Mouse (Mus musculus) neural tube, embryonic 13.5 days (tissue): Measurements from ENCODE around the gene Prelid3b. TPM values are rescaled to one million over a fixed set of nuclear protein-coding genes. Genes with fewer than 3 reads are reported as not detected.

Experiments
- ATAC-seq: fragments of 200-750 bp; cut with Nextera tagmentation; 2 replicates; pipeline ENCODE4 v1.8.0; 2017; ENCODE audit warnings: low read depth, mild to moderate bottlenecking, moderate TSS enrichment, moderate library complexity
- H3K27ac ChIP-seq: fragments of 300-500 bp; sonication (generic); replicated peaks from 2 replicates; pipeline ENCODE4 v1.5.1; 2015; ENCODE audit warnings: moderate library complexity, mild to moderate bottlenecking, inconsistent platforms
- H3K27me3 ChIP-seq: fragments of 300-500 bp; sonication (generic); 2 replicates; pipeline ENCODE4 v1.6.1; 2015; ENCODE audit warnings: mild to moderate bottlenecking, inconsistent platforms
- H3K36me3 ChIP-seq: fragments of 300-500 bp; sonication (generic); 2 replicates; pipeline ENCODE4 v1.6.1; 2015; ENCODE audit warnings: mild to moderate bottlenecking, inconsistent platforms
- H3K4me1 ChIP-seq: fragments of 300-500 bp; sonication (generic); replicated peaks from 2 replicates; pipeline ENCODE4 v1.6.1; 2015; ENCODE audit warnings: inconsistent platforms
- H3K4me2 ChIP-seq: fragments of 300-500 bp; sonication (generic); 2 replicates; pipeline ENCODE4 v1.6.1; 2015; ENCODE audit warnings: inconsistent platforms, mild to moderate bottlenecking, moderate library complexity
- H3K4me3 ChIP-seq: fragments of 300-500 bp; sonication (generic); 2 replicates; pipeline ENCODE4 v1.5.1; 2015; ENCODE audit warnings: mild to moderate bottlenecking, inconsistent platforms
- H3K9ac ChIP-seq: fragments of 300-500 bp; sonication (generic); 2 replicates; pipeline ENCODE4 v1.6.1; 2015; ENCODE audit warnings: moderate library complexity, mild to moderate bottlenecking, inconsistent platforms
- H3K9me3 ChIP-seq: fragments of 300-500 bp; sonication (generic); 2 replicates; pipeline ENCODE4 v1.6.1; 2016; ENCODE audit warnings: inconsistent platforms
- WGBS: fragments of 180-500 bp; shearing (Covaris S2); methylation state at CpG from one replicate; pipeline ENCODE4 v1.1.7; 2015; 5-methylcytosine and 5-hydroxymethylcytosine counted together
- polyA plus RNA-seq: library from polyadenylated mRNA; unstranded; fragments of >200 nt; fragmentation: Nextera tagmentation; extraction: Ambion mirVana; gene quantifications from 2 replicates; pipeline ENCODE4 v1.2.1, GENCODE M21; 2015

The Prelid3b gene
- polyA plus RNA-seq, 1 experiment from 2014 or later: 103 TPM

GRCm38 (mm10) chr2:174492858-174493257 lies 20.0 kb upstream of the Prelid3b start:
- H3K4me3 ChIP-seq: no peak overlapping the region
- no peak overlapping the region for H3K9ac ChIP-seq
- ATAC-seq: no peak
- H3K4me2 ChIP-seq: no peak overlapping the region
- no peak overlapping the region for H3K27ac ChIP-seq
- no peaks in the 10 kb centered on the region for H3K36me3 ChIP-seq
- peaks cover 4% of the 10 kb centered on the region; the same call in 1 of the 2 replicates for H3K9me3 ChIP-seq
- 76% methylated on average over 2 of the region's 2 CpGs for WGBS
- H3K27me3 ChIP-seq: no peaks in the 10 kb centered on the region
- no peaks in the 10 kb centered on the region for H3K4me1 ChIP-seq

- Histone ChIP-seq H3K36me3 (no peaks in the 10 kb centered on the region), H3K27me3 (no peaks in the 10 kb centered on the region), H3K4me1 (no peaks in the 10 kb centered on the region), H3K9me3 (no peaks in the 10 kb centered on the region), H3K27ac (no peak overlapping the region), H3K4me3 (no peak overlapping the region), H3K9ac (no peak overlapping the region), H3K4me2 (no peak overlapping the region)
- 88% methylated on average over 5 of the region's 5 CpGs for WGBS
- no peak for ATAC-seq
These were observed 14.1 kb upstream of the Prelid3b start for GRCm38 (mm10) chr2:174487005-174487404.

DNA sequence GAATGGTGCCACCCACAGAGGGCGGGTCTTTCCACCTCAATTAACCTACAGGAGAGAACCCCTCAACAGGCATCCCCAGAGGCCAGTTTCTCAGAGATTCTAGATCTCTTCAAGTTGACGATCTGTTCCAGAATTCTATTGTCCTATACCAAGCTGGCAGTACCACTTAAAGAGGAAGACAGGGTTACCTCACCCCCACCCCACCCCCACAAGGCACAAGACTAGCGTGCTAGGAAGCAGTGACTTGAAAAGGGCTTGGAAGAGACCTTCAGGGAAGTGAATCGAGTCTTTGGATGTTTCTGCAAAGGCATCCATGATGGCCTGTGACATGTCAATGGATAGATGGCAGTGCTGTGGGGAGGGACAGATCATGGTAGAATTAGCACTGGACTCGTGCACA lies 5.9 kb upstream of the Prelid3b start:
- Histone ChIP-seq H3K36me3 (no peaks in the 10 kb centered on the region), H3K27me3 (no peaks in the 10 kb centered on the region), H3K4me1 (no peaks in the 10 kb centered on the region), H3K4me2 (no peak overlapping the region), H3K27ac (no peak overlapping the region), H3K9ac (no peak overlapping the region), H3K4me3 (no peak overlapping the region), H3K9me3 (no peaks in the 10 kb centered on the region)
- ATAC-seq: no peak
- WGBS: 74% methylated on average over 5 of the region's 5 CpGs

- no peak for ATAC-seq
- no peak overlapping the region for H3K9ac ChIP-seq
- H3K36me3 ChIP-seq: no peaks in the 10 kb centered on the region
- no peak overlapping the region for H3K4me2 ChIP-seq
- 78% methylated on average over 3 of the region's 3 CpGs for WGBS
- no peak overlapping the region for H3K4me3 ChIP-seq
- no peaks in the 10 kb centered on the region for H3K27me3 ChIP-seq
- H3K4me1 ChIP-seq: peaks cover 5% of the 10 kb centered on the region
- no peak overlapping the region for H3K27ac ChIP-seq
- H3K9me3 ChIP-seq: no peaks in the 10 kb centered on the region
These were observed 4.8 kb upstream of the Prelid3b start for GRCm38 (mm10) chr2:174477543-174478319.

- 87% methylated on average over 5 of the region's 5 CpGs for WGBS
- Histone ChIP-seq H3K27me3 (no peaks in the 10 kb centered on the region), H3K4me3 (peak overlapping the region; percentile 90), H3K4me2 (peak overlapping the region; percentile 76), H3K36me3 (peaks cover 7% of the 10 kb centered on the region; the same call in 1 of the 2 replicates), H3K27ac (no peak overlapping the region), H3K9ac (peak overlapping the region; percentile 66), H3K4me1 (peaks cover 18% of the 10 kb centered on the region), H3K9me3 (no peaks in the 10 kb centered on the region)
- ATAC-seq: no peak
These were observed 658 bp upstream of the Prelid3b start for GRCm38 (mm10) chr2:174473550-174473927.

DNA sequence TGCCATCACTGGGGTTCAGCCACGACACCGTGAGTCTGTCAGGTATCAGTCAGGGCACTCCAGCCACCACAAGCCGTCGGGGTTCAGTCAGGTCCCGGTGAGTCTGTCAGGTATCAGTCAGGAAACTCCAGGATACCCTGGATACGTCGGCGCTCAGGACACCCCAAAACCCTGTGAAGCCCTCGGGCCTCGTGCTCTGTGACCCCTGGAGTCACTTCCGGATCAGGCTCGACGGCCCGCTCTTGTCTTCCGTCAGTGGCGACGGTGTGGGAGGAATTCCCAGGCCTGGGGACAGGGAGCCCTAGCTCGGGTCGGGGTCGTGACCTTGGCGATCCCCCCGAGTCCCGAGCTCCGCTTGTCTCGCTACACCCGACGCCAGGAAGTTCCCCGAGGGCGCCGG lies 474 bp downstream of the Prelid3b start:
- H3K9me3 ChIP-seq: no peaks in the 10 kb centered on the region
- H3K4me3 ChIP-seq: peak overlapping the region; percentile 90
- peak overlapping the region; percentile 76 for H3K4me2 ChIP-seq
- peaks cover 16% of the 10 kb centered on the region for H3K36me3 ChIP-seq
- no peaks in the 10 kb centered on the region for H3K27me3 ChIP-seq
- ATAC-seq: peak; percentile 54; the same call in 1 of the 2 replicates
- H3K9ac ChIP-seq: peak overlapping the region; percentile 85
- peaks cover 18% of the 10 kb centered on the region for H3K4me1 ChIP-seq
- 8% methylated on average over 30 of the region's 30 CpGs for WGBS
- peak overlapping the region; percentile 65 for H3K27ac ChIP-seq

GRCm38 (mm10) chr2:174470786-174471405 lies 2.0 kb downstream of the Prelid3b start:
- Histone ChIP-seq H3K9ac (no peak overlapping the region), H3K9me3 (no peaks in the 10 kb centered on the region), H3K36me3 (peaks cover 31% of the 10 kb centered on the region), H3K27ac (no peak overlapping the region), H3K4me3 (no peak overlapping the region), H3K4me2 (no peak overlapping the region), H3K27me3 (no peaks in the 10 kb centered on the region), H3K4me1 (peaks cover 18% of the 10 kb centered on the region)
- 92% methylated on average over 7 of the region's 7 CpGs for whole genome bisulfite sequencing
- no peak for ATAC-seq

DNA sequence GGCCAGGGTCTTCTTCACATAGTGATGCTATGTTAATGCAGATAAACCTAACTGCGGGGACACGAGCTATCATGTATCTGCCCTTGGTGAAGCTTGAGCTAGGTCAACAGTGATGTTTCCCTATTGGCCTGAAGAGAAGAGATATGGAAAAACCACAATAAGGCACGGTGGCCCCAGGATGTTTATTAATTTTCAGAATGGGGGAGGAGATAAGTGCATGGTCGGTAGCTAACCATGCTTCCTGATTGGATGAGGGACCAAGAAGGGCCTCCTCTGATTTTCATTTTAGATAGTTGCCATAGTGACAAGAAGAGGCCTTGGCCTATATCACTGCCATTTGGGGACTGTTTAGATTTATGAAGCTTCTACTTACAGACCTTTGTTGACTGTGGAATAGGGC lies 2.5 kb downstream of the Prelid3b start:
- Histone ChIP-seq H3K4me2 (no peak overlapping the region), H3K9me3 (no peaks in the 10 kb centered on the region), H3K4me1 (peaks cover 18% of the 10 kb centered on the region), H3K4me3 (no peak overlapping the region), H3K27me3 (no peaks in the 10 kb centered on the region), H3K9ac (no peak overlapping the region), H3K36me3 (peaks cover 36% of the 10 kb centered on the region), H3K27ac (no peak overlapping the region)
- WGBS: 85% methylated on average over 4 of the region's 4 CpGs
- no peak for ATAC-seq

- Histone ChIP-seq H3K4me1 (peaks cover 12% of the 10 kb centered on the region), H3K4me3 (peak within 1 kb of the TSS; percentile 79), H3K9ac (peak within 1 kb of the TSS; percentile 89), H3K4me2 (peak within 1 kb of the TSS; percentile 97), H3K36me3 (peaks cover 64% of the 10 kb centered on the region), H3K9me3 (no peaks in the 10 kb centered on the region), H3K27me3 (no peaks in the 10 kb centered on the region), H3K27ac (peak within 1 kb of the TSS; percentile 72)
- 3% methylated on average over 48 of the region's 48 CpGs for WGBS
- peak; percentile 99 for ATAC-seq
These were observed 8.9 kb downstream of the Prelid3b start, which contains the start of gene Atp5e for GRCm38 (mm10) chr2:174463789-174464523. Gene Atp5e, minus strand, starts transcription at chr2:174464105.

DNA sequence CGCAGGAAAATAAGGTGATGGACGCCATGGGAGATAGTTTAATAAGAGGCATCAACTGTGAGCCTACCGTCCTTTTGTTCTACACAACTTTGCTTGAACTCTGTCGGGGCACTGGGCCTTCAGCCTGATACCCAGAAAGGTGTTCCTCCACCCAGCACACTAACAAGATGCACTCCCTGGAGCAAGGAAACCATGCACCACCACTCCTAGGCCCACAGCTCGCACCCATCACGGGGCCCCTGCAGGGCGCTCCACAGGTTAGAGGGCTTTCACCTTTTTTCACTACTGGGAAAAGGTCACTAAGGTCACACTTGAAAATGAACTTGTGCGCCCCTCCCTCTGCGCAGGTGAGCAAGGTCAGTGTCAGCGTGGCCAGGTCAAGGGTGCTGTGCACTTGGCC lies 9.5 kb downstream of the Prelid3b start:
- WGBS: 46% methylated on average over 10 of the region's 10 CpGs
- Histone ChIP-seq H3K9me3 (no peaks in the 10 kb centered on the region), H3K36me3 (peaks cover 60% of the 10 kb centered on the region), H3K4me3 (peak overlapping the region; percentile 79), H3K4me1 (peaks cover 12% of the 10 kb centered on the region), H3K9ac (peak overlapping the region; percentile 89), H3K4me2 (peak overlapping the region; percentile 97), H3K27ac (peak overlapping the region; percentile 72; the same call in 1 of the 2 replicates), H3K27me3 (no peaks in the 10 kb centered on the region)
- peak; percentile 62 for ATAC-seq

GRCm38 (mm10) chr2:174459365-174459764 lies 13.5 kb downstream of the Prelid3b start:
- WGBS: 64% methylated on average over 2 of the region's 2 CpGs
- Histone ChIP-seq H3K9ac (no peak overlapping the region), H3K27me3 (no peaks in the 10 kb centered on the region)

GRCm38 (mm10) chr2:174453681-174454080 lies 19.2 kb downstream of the Prelid3b start:
- Histone ChIP-seq H3K27ac (no peak overlapping the region), H3K27me3 (no peaks in the 10 kb centered on the region), H3K36me3 (no peaks in the 10 kb centered on the region), H3K9ac (no peak overlapping the region), H3K4me1 (no peaks in the 10 kb centered on the region), H3K4me3 (no peak overlapping the region), H3K4me2 (no peak overlapping the region), H3K9me3 (no peaks in the 10 kb centered on the region)
- WGBS: 76% methylated on average over 7 of the region's 7 CpGs
- no peak for ATAC-seq

More at GRCm38 (mm10) chr2:174459365-174459764, 13.5 kb downstream of the Prelid3b start:
- no peak for ATAC-seq
- H3K36me3 ChIP-seq: peaks cover 30% of the 10 kb centered on the region
- H3K4me3 ChIP-seq: no peak overlapping the region
- H3K4me2 ChIP-seq: no peak overlapping the region
- peaks cover 12% of the 10 kb centered on the region for H3K4me1 ChIP-seq
- H3K9me3 ChIP-seq: no peaks in the 10 kb centered on the region
- H3K27ac ChIP-seq: no peak overlapping the region
